Mouse (Mus musculus): Measurements from ENCODE around the gene Agap2.

- TF ChIP-seq POLR2A (IDR thresholded peaks at IDR 0.05; ENCODE audit: low read depth, low read length) (peak; percentile 46; the same call in 1 of the 2 replicates), MAFK (IDR thresholded peaks at IDR 0.05; ENCODE audit: insufficient replicate concordance, low read length) (no peak), PAX5 (IDR thresholded peaks at IDR 0.05; ENCODE audit: low read length) (no peak), CTCF (conservative IDR thresholded peaks at IDR 0.05 in 1 of 2, IDR thresholded peaks at IDR 0.05 in 1 of 2; ENCODE audit: low read depth in 2 of 2, low read length in 2 of 2) (no peak), CHD1 (IDR thresholded peaks at IDR 0.05; ENCODE audit: low read depth, low read length) (0 out of 2 replicates have a peak, but pooled peaks have one; percentile 59)
Measured at GRCm38 (mm10) chr10:127042468-127043115, 32.5 kb upstream of the Agap2 start.

Data from CH12.LX (cell line).